Mouse (Mus musculus): Measurements from ENCODE around the gene Mast4. TPM values are rescaled to one million over a fixed set of nuclear protein-coding genes. Genes with fewer than 3 reads are reported as not detected.

Mast4 gene
- total and polyA plus RNA-seq, 3 experiments = 0.04 to 1.1 (median 0.23) TPM

DNA sequence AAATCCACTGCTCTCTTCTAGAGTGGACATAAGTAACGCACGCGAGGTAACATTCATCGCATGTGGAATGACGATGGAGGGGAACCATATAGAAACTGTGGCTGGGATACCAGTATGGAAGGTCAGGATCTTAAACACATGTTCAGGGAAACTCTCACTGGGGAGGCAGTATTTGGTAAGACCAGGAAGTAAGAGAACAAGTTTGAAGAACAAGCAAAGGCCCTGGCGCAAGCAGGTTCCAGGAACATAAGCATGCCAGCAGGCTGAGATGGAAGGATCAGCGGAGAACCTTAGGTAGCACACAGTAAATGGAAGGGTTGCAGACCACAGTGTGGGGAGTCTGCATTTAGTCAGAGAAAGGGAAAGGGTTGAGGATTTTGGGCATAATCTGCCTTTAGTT is 473.6 kb downstream of the Mast4 start:
- H3K27me3 ChIP-seq (ENCODE audit: insufficient read depth, low read length) = 0 out of 2 replicates have a peak, but pooled peaks cover 4% of the 10 kb centered on the region
- no peak for DNase-seq (ENCODE audit: low spot score)
- TF ChIP-seq GATA2 (IDR thresholded peaks at IDR 0.05; ENCODE audit: borderline replicate concordance, low read depth, low read length) = no peak
- TF ChIP-seq CTCF (IDR thresholded peaks at IDR 0.05; ENCODE audit: low read depth, low read length) = no peak
- TF ChIP-seq POLR2AphosphoS5 (IDR thresholded peaks at IDR 0.05; ENCODE audit: insufficient replicate concordance, low read depth, low read length) = no peak
- TF ChIP-seq TAL1 (conservative IDR thresholded peaks at IDR 0.05; ENCODE audit: low read depth, low read length) = no peak
- TF ChIP-seq GATA1 (IDR thresholded peaks at IDR 0.05; ENCODE audit: borderline replicate concordance, low read length) = no peak
- ATAC-seq (ENCODE audit: extremely low read depth, insufficient number of reproducible peaks, low FRiP score, poor library complexity, severe bottlenecking) = no peak
- no peaks in the 10 kb centered on the region for H3K4me1 ChIP-seq (ENCODE audit: insufficient read depth, low read depth, low read length)
- no peaks in the 10 kb centered on the region for H3K9me3 ChIP-seq (replicated peaks)
- no peaks in the 10 kb centered on the region for H3K36me3 ChIP-seq (replicated peaks)
- no peak overlapping the region for H3K4me3 ChIP-seq (ENCODE audit: low read depth, low read length)

DNA sequence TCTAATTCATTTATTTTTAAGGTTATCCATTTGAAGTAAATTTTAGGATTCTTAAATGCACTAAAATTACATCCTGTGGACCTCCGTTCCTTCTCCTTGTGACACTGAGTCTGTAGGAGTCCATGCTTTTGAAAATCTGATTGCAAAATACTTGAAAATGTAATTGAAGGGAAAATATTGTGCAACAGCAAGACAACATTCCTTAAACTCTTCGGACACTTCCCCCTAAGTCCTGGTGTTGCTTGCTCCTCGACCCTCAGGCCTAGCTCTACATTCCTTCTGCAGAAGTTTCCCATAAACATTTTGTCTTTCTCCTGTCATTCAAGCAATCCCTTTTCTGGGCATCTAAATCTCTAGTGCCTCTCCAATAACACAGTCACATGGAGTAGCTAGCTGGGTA is 474.2 kb downstream of the Mast4 start:
- Histone ChIP-seq H3K4me3 (ENCODE audit: low read depth, low read length) (no peak overlapping the region), H3K36me3 (replicated peaks) (no peaks in the 10 kb centered on the region), H3K4me1 (ENCODE audit: insufficient read depth, low read depth, low read length) (no peaks in the 10 kb centered on the region), H3K27me3 (ENCODE audit: insufficient read depth, low read length) (0 out of 2 replicates have a peak, but pooled peaks cover 4% of the 10 kb centered on the region), H3K9me3 (replicated peaks) (no peaks in the 10 kb centered on the region)
- DNase-seq (ENCODE audit: low spot score) = no peak
- no peak for ATAC-seq (ENCODE audit: extremely low read depth, insufficient number of reproducible peaks, low FRiP score, poor library complexity, severe bottlenecking)
- no peak for TF ChIP-seq GATA1 (IDR thresholded peaks at IDR 0.05; ENCODE audit: borderline replicate concordance, low read length)
- TF ChIP-seq POLR2AphosphoS5 (IDR thresholded peaks at IDR 0.05; ENCODE audit: insufficient replicate concordance, low read depth, low read length) = no peak
- TF ChIP-seq CTCF (IDR thresholded peaks at IDR 0.05; ENCODE audit: low read depth, low read length) = no peak
- no peak for TF ChIP-seq TAL1 (conservative IDR thresholded peaks at IDR 0.05; ENCODE audit: low read depth, low read length)
- no peak for TF ChIP-seq GATA2 (IDR thresholded peaks at IDR 0.05; ENCODE audit: borderline replicate concordance, low read depth, low read length)

DNA sequence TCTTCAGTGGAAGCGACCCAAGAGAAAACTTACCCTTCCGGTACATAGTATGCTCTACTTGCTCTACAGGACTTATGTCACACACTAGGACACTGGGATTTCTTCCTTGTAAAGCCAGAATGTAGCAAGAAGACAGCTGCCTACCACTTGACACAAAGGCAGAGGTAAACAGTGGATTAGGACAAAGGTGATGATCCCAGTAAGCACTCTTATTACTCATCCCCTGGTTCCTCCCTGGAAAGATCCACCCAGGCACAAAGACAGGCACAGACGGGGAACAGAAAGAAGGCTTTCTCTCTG is 476.8 kb downstream of the Mast4 start:
- Histone ChIP-seq H3K36me3 (replicated peaks) (no peaks in the 10 kb centered on the region), H3K4me1 (ENCODE audit: insufficient read depth, low read depth, low read length) (no peaks in the 10 kb centered on the region), H3K27me3 (ENCODE audit: insufficient read depth, low read length) (peaks cover 6% of the 10 kb centered on the region; the same call in 1 of the 2 replicates), H3K9me3 (replicated peaks) (no peaks in the 10 kb centered on the region), H3K4me3 (ENCODE audit: low read depth, low read length) (no peak overlapping the region)
- no peak for TF ChIP-seq TAL1 (conservative IDR thresholded peaks at IDR 0.05; ENCODE audit: low read depth, low read length)
- no peak for TF ChIP-seq GATA1 (IDR thresholded peaks at IDR 0.05; ENCODE audit: borderline replicate concordance, low read length)
- no peak for TF ChIP-seq POLR2AphosphoS5 (IDR thresholded peaks at IDR 0.05; ENCODE audit: insufficient replicate concordance, low read depth, low read length)
- TF ChIP-seq GATA2 (IDR thresholded peaks at IDR 0.05; ENCODE audit: borderline replicate concordance, low read depth, low read length) = no peak
- TF ChIP-seq CTCF (IDR thresholded peaks at IDR 0.05; ENCODE audit: low read depth, low read length) = no peak
- DNase-seq (ENCODE audit: low spot score) = no peak
- no peak for ATAC-seq (ENCODE audit: extremely low read depth, insufficient number of reproducible peaks, low FRiP score, poor library complexity, severe bottlenecking)

DNA sequence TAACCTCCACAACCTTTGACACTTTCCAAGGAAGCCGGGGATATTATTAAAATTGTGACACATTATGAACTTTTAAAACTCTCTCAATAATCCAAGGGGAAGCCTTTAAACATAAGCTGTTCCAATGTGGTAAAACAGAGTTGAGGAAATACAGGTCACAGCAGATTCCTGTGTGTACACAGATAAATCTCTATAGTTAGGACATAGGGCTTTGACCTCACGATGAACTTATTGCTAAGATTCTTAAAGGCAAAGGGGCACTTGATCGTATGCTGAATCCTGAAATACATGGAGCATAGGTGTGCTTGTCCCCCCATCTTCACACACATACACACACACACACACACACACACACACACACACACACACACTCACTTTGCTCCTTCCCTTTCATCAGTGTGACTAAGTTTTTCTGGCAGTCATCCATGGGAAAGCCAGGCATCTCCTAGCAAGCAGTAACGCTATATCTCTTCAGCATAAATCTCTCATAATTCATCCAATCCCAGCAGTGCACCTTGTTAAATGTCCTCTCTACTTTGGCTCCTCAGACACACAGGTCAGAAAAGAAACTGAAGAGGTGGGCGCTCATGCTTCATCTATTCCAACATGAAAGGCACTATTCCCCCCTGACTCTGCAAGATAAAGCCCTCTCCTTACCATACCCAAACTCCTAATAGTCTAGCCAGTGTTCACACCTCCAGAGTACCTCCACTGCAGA is 477.3 kb downstream of the Mast4 start:
- Histone ChIP-seq H3K4me3 (ENCODE audit: low read depth, low read length) (no peak overlapping the region), H3K9me3 (replicated peaks) (no peaks in the 10 kb centered on the region), H3K36me3 (replicated peaks) (no peaks in the 10 kb centered on the region), H3K27me3 (ENCODE audit: insufficient read depth, low read length) (peaks cover 6% of the 10 kb centered on the region; the same call in 1 of the 2 replicates), H3K4me1 (ENCODE audit: insufficient read depth, low read depth, low read length) (no peaks in the 10 kb centered on the region)
- ATAC-seq (ENCODE audit: extremely low read depth, insufficient number of reproducible peaks, low FRiP score, poor library complexity, severe bottlenecking) (no peak), DNase-seq (ENCODE audit: low spot score) (no peak)
- TF ChIP-seq GATA2 (IDR thresholded peaks at IDR 0.05; ENCODE audit: borderline replicate concordance, low read depth, low read length) = no peak
- TF ChIP-seq POLR2AphosphoS5 (IDR thresholded peaks at IDR 0.05; ENCODE audit: insufficient replicate concordance, low read depth, low read length) = no peak

GRCm38 (mm10) chr13:102852865-102853264 is 481.4 kb downstream of the Mast4 start:
- Histone ChIP-seq H3K4me1 (ENCODE audit: insufficient read depth, low read depth, low read length) (no peaks in the 10 kb centered on the region), H3K36me3 (replicated peaks) (no peaks in the 10 kb centered on the region), H3K9me3 (replicated peaks) (no peaks in the 10 kb centered on the region), H3K27me3 (ENCODE audit: insufficient read depth, low read length) (peaks cover 7% of the 10 kb centered on the region; the same call in 1 of the 2 replicates), H3K4me3 (ENCODE audit: low read depth, low read length) (no peak overlapping the region)
- DNase-seq (ENCODE audit: low spot score) (no peak), ATAC-seq (ENCODE audit: extremely low read depth, insufficient number of reproducible peaks, low FRiP score, poor library complexity, severe bottlenecking) (no peak)
- TF ChIP-seq TAL1 (conservative IDR thresholded peaks at IDR 0.05; ENCODE audit: low read depth, low read length) = no peak
- TF ChIP-seq GATA2 (IDR thresholded peaks at IDR 0.05; ENCODE audit: borderline replicate concordance, low read depth, low read length) = no peak
- no peak for TF ChIP-seq CTCF (IDR thresholded peaks at IDR 0.05; ENCODE audit: low read depth, low read length)
- TF ChIP-seq POLR2AphosphoS5 (IDR thresholded peaks at IDR 0.05; ENCODE audit: insufficient replicate concordance, low read depth, low read length) = no peak
- no peak for TF ChIP-seq GATA1 (IDR thresholded peaks at IDR 0.05; ENCODE audit: borderline replicate concordance, low read length)

- H3K27me3 ChIP-seq (ENCODE audit: insufficient read depth, low read length) = peaks cover 6% of the 10 kb centered on the region; the same call in 1 of the 2 replicates
- H3K4me3 ChIP-seq (ENCODE audit: low read depth, low read length) = no peak overlapping the region
- ATAC-seq (ENCODE audit: extremely low read depth, insufficient number of reproducible peaks, low FRiP score, poor library complexity, severe bottlenecking) (no peak), DNase-seq (ENCODE audit: low spot score) (no peak)
- no peaks in the 10 kb centered on the region for H3K9me3 ChIP-seq (replicated peaks)
- H3K36me3 ChIP-seq (replicated peaks) = no peaks in the 10 kb centered on the region
- H3K4me1 ChIP-seq (ENCODE audit: insufficient read depth, low read depth, low read length) = no peaks in the 10 kb centered on the region
- TF ChIP-seq GATA2 (IDR thresholded peaks at IDR 0.05; ENCODE audit: borderline replicate concordance, low read depth, low read length) (no peak), POLR2AphosphoS5 (IDR thresholded peaks at IDR 0.05; ENCODE audit: insufficient replicate concordance, low read depth, low read length) (no peak), CTCF (IDR thresholded peaks at IDR 0.05; ENCODE audit: low read depth, low read length) (no peak)
Observed at GRCm38 (mm10) chr13:102851253-102851652, 483.0 kb downstream of the Mast4 start.

All from G1E (cell line).